Mouse (Mus musculus) WW6 (cell line): ENCODE data around the gene Plk3.

Experiments used
- DNase-seq: peaks from one replicate; pipeline ENCODE4 v3.0.0-alpha.2; 2013; ENCODE audit warnings: low read depth, low spot score

Plk3 gene

DNA sequence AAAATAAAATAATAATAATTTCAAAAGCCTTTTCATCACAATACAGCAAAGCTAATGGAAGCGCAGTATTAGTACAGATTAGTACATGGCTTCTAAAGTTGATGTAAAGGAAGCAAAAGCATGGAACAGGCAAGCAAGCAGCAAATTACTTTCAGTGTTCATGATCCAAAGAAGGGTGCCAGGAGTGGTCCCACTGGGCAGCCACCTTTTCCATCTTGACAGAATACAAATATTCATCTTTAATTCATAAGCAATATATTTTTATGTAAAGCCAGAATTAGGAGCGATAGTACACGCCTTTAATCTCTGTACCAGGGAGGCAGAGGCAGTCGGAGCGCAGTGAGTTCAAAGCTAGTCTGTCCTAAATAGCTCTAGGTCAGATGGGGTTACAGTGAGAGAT lies 14.1 kb downstream of the Plk3 start:
- DNase-seq, result no peak

DNA sequence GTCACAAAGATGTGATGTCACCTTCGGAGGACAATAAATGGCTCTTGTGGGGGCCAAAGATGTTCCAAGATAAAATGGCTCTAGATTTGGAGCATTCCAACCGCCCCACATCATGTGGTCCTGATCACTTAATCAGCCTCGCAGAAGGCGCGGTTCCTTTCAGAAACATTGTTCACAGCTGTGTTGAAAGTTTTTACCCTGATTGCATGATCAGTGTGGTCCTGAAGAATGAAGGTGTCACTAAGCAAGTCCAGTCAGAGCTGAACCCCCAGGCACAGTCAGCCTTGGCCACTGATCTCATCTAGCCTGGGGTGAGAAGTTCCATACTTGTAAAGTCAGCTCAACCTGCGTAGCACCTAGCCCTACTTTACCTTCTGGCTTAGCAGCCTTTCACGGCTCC lies 15.8 kb downstream of the Plk3 start:
- no peak for DNase-seq

DNA sequence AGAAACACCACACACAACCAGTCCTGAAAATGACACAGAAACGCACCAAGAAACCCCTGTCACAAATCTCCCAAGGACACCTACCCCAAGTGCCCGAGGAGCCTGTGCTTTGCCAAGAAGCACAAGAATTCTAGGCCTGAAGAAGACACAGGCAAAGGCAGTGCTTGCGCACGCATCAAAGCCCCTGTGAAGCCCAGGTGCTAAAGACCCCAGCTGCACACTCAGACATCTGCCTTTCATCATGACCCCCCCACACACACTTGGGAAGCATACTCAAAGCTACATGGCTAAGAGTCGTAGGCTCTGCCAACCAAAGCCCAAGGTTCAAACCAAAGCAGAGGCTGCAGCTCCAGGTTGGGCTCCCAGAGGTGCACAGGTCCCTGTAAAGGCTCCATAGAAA lies 18.2 kb downstream of the Plk3 start:
- no peak for DNase-seq

DNA sequence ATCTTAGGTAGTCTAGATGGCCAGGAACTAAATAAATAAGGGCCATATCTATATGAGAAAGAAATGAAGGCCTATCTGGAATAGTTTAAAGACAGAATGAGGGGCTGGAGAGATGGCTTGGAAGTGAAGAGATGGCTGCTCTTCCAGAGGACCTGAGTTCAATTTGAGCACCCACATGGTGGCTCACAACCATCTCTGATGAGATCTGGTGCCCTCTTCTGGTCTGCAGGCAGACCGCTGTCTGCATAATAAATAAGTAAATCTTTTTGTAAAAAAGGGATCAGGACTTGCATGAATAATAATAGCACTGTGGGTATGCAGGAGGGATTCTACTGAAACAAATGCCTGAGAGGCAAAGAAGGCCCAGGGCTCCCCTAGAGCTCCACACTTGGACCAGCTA lies 20.5 kb downstream of the Plk3 start:
- DNase-seq, result no peak

DNA sequence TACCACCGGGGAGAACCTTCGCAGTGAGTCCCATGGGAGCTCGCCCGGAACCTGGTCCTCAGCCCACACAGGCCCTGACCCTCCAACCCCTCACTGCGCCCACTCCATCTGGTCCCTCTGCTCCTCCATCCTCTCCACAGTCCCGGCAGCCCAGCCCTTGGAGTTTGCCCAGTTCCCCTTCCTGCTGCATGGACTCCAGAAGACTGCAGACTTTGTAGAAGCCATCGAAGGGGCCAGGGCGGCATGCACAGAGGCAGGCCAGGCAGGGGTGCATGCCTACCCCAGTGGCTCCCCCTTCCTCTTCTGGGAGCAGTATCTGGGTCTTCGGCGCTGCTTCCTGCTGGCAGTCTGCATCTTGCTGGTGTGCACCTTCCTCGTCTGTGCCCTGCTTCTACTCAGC lies 22.8 kb downstream of the Plk3 start:
- DNase-seq, result no peak

DNA sequence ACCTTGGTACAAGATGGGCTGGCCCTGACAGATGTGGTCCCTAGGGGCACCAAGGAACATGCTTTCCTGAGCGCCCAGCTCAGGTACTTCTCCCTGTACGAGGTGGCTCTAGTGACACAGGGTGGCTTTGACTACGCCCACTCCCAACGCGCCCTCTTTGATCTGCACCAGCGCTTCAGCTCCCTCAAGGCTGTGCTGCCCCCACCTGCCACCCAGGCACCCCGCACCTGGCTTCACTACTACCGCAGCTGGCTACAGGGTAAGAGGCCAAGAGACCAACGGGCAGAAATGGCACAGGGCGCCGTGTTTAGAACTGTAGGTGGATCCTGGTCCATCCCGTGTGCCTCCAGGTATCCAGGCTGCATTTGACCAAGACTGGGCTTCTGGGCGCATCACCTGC lies 23.5 kb downstream of the Plk3 start:
- DNase-seq, result no peak

DNA sequence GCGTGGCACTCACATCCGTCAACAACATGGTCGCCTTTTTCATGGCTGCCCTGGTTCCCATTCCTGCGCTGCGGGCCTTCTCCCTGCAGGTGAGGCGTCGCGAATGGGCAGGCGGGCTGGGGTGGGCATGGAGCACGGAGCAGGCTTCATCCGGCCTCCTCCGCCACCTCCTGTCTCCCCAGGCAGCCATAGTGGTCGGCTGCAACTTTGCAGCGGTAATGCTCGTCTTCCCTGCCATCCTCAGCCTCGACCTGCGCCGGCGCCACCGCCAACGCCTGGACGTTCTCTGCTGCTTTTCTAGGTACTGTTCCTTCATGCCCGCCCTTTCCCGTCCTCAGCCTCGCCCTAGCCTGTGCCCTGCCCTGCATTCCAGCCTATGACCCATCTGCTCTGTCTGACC lies 24.4 kb downstream of the Plk3 start:
- DNase-seq, result no peak

DNA sequence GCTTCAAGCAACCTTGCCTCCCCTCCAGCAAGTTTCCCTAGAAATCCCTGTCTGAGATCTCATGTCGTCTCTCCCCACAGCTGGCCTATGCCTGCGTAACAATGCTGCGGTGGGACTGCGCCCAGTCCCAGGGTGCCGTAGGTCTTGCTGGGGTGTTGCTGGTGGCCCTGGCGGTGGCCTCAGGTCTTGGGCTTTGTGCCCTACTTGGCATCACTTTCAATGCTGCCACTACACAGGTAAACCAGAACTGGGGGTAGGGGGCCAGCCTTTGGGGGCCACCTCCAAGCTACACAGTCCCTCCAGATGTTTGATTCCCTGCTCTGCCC lies 25.3 kb downstream of the Plk3 start:
- no peak for DNase-seq

DNA sequence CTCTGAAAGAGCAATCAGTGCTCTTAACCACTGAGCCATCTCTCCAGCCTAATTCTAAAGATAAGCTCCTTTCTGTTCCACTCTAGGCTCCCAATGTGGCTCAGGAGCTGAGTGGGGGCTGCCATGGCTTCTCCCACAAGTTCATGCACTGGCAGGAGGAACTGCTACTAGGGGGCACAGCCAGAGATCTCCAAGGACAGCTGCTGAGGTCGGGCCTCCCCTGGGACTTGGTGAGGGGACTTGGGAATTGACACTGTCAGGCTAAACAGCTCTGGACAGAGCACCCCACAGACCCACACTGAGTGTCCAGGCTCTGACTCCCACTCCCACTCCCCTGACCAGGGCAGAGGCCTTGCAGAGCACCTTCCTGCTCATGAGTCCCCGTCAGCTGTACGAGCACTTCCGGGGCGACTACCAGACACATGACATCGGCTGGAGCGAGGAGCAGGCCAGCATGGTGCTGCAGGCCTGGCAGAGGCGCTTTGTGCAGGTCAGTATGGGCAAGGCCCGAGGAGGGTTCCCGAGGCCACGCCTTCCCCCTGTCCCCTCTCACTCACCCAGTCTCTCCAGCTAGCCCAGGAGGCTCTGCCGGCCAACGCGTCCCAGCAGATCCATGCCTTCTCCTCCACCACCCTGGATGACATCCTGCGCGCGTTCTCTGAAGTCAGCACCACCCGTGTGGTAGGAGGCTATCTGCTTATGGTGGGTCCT lies 25.8 kb downstream of the Plk3 start:
- no peak for DNase-seq

DNA sequence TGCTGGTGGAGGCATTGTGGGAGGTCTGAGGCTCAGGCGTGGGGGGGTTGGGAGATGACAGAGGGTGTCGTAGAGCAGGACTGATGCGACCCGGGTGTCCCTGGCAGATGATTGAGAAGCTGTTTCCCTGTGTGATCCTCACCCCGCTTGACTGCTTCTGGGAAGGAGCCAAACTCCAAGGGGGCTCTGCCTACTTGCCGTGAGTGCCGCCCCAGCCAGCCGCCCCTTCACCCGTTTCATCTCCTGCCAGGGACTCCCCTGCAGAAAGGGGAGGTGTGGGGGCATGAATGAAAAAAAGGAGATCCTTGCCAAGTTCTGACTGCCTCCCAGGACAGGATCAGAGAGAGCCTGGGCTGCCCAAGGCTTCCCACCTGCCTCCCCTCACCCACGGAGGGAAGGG lies 28.6 kb downstream of the Plk3 start:
- DNase-seq, result no peak

DNA sequence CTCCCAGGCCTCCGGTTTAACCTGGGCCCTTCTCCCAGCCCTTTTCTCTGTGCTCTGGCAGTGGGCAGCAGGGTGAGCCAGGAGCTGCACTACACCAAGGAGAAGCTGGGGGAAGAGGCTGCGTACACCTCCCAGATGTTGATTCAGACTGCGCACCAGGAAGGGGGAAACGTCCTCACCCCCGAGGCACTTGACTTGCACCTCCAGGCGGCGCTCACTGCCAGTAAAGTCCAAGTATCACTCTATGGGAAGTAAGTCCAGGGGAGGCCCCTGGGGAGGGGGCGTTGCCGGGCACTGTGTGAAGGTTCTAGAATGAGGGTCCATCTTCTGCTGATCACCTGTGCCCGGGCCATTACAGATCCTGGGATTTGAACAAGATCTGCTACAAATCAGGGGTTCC lies 29.1 kb downstream of the Plk3 start:
- no peak for DNase-seq

DNA sequence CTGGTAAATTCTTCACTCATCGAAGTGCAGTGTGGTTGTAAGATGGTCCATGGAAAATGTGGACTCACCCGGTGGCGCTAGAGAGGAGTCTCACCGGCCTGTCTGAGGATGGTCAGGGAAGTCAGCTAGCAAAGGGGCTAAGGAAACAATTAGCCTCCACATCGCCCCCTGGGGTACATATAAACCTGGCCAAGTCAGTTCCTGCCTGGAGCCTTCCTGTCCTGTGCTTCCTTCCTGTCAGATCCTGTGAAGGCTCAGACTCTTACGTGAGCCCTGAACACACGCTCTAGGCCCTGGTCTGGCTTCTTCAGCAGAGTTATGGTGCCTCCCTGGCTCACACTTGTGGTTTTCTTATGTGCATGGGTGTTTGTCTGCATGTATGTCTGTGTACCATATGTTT lies 32.5 kb downstream of the Plk3 start:
- peak; percentile 65 for DNase-seq

DNA sequence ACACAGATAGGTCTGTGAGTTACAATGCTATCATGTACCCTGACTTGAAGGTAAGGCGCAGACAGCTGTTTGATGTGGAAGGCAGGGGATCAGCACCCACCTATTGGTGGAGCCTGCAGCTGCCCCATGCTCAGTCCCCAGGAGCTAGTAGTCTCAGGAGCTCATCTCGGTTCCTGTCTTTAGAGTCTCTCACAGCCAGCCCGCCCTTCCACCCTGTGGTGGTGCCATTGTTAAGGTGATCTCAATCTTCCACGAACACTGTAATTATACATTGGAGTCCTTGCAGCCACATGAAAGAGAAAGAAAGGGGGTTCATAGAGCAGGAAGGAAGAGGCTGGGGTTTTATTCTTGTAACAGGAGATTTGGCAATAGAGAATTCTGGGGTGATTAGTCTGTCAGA lies 33.7 kb downstream of the Plk3 start:
- no peak for DNase-seq

DNA sequence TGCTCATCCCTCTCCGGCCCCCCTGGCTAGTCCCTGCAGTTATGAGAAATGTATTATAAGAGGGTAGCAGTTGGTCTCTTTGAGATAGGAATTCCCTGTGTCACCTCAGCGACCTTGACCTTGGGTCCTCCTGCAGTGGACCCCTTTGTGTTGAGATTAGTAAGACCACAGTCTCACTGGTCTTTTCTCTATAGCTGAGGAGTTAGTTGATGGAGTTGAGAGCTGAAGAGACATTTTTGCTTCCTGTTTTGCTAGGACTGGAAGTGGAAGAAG lies 35.1 kb downstream of the Plk3 start:
- no peak for DNase-seq

DNA sequence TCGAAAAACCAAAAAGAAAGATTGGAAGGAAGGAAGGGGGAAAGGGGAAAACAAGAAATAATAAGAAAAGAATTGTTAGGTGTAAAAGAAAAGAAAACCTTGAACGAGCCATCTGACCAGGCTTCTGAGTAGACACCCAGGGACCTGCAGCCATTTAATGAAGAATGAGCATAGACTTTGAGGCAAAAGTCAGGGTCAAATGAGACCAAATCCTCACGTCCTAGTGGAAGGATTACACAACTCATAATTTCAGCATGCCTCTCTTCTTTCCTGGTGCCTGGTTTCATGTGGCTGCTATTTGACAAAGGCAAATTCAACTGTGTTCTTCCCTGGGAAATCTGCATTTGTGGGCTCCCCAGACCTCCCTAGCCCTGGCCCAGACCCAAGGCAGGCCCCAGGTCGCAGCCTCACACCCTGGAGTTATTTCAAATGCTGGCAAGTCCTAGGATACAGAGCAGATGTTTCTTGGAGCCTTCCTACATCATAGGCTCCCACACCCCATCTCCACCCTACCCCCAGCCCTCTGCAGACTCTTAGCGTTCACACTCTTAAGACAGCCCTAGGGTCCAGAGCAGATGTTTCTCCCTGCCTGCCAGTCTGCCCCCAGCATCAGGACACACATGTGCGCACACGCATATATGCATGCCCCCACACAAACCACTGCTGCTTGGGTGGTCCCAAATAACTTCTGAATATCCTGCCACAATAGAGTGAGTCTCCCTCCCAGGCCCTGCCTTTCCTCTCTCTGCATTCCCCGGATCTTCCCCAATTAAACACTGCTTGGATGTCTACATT lies 35.6 kb downstream of the Plk3 start:
- DNase-seq, result no peak

DNA sequence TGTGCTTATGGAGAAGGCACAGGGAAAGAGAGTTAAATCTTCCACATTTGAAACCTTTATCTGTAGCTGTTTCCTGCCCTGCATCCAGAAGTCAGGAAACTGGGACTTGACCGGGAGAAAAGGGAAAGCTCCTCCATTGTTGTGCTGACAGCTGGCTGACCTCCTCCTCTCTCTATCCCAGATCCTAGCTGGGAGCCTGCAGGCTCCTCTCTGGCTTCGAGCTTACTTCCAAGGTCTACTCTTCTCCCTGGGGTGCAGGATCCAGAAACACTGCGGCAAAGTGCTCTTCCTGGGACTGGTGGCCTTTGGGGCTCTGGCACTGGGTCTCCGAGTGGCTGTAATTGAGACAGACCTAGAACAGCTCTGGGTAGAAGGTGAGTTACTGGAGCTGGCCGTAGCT lies 37.1 kb downstream of the Plk3 start:
- DNase-seq, result no peak

DNA sequence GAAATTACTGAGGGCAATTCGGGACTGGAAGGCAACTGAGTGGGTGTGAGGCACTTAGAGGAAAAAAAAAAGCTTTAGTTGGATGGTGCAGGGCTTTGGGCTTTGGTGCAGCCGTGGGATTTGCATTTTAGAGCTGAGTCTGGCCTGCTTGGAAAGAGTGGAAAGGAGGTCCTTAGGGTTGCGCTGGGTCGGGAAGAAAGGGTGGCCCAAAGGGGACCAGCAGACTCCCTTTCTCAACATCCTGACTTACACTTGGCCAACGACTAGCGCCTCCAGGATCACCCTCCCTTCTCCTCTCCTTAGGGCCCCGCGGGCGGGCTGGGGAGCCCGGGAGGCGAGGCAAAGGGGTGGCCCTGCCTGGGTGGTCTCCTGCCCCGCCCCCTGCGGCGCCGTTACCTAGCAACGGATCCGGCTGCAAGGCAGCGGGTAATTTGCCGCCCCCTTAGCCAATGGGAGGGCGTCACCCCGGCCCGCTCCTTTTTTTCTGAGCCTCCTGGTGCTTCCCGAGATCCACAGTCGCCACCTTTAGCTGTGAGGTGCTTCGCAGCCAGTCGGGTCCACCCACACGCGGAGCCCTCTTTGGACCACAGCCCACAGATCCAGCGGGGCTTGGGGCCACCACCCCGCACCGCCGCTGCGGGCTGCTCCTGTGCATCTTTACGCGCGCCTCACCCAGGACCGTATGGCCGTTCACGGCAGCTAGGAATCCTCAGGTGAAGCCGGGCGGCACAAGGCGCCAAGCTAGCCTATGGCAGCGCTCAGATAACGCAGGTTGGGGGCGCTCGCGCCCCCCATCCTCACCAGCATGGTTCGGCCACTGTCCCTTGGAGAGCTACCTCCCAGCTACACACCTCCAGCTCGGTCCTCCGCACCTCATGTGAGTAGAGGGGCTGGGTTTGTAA lies 38.0 kb downstream of the Plk3 start, which contains the start of gene Ptch2:
Ptch2 (plus strand) TSS at position 525 of the 902 bp plus-strand sequence.
- DNase-seq, result peak; percentile 78

DNA sequence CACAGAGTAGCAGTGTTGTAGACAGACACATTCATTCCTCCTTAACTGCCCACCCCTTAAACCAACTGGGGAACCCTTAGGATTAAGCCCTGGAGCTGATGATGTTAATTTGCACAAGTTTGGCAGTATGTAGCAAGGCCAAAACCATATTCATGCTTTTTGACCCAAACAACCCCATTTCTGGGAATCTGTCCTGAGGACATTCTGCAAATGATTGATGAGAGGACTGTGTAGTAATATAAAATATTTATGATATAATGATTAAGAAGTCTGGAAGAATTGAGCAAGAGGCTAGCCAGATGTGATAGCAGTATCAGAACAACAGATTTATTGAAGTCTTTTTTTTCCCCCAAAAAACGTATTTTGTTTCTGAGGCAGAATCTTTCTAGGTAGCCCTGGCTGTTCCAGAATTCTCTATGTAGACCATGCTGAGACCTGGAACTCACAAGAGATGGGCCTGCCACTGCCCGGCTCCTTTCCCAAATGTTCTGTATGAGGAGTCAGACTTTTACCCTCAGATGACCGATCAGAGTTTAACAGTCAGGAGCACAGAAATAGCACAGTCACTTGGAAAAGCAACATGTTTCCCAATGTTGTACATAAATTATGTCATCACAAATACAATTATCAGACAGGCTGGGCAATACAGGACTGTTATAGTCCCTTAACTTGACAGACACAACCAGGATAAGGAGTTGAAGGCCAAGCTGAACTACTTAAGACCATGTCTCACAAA lies 39.0 kb downstream of the Plk3 start:
- DNase-seq, result no peak

DNA sequence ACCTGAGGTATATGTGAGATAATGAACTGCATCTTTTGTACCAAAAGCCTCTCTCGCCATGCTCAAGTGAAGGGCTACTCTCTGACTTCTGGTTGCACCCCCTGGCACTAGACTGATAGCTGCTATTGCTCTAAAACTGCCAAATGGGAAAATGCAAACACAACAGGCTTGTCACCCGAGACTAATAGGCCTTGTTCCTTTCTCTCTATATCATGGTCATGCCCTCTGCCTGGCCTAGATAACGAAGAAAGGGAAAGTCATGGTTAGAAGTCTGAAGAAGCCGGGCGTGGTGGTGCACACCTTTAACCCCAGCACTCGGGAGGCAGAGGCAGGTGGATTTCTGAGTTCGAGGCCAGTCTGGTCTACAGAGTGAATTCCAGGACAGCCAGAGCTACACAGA lies 43.2 kb downstream of the Plk3 start:
- DNase-seq, result no peak

DNA sequence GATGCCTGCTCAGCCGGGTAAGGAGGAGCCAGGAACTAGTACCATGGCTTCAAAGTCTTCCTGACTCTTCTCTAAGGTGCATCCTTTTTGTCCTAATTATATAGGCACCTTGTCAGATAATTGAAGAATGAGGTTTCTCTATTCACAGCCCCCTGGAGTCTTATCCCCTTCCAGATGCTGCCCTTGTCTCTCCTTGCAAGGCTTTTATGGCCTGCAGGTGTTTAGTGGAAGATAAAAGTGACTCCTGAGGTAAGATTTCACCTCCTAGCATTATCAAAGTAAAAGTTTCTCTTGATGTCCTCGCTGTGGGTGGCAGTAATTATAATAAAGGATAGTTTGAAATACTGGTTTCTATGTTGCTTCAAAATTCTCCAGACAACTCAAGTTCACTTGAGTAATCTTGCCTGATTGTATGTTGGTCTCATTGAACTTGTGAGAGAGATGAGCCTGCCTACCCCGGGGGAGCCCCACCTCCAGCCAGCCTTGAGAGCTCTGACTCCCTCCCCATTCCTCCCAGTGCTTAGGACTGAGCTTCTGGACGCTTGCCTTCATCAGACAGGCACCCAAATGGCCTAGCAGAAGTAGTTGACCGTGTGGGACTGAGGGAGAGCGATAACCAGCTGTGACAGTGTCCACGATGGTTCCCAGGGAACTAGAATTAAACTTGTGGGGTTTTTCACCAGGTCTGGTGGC lies 45.7 kb downstream of the Plk3 start:
- no peak for DNase-seq
